Mouse (Mus musculus): ENCODE data around the gene Ubr3.

- no peak for TF ChIP-seq CTCF (IDR thresholded peaks at IDR 0.05; ENCODE audit: low read depth, low read length)
- no peak for TF ChIP-seq POLR2A (IDR thresholded peaks at IDR 0.05; ENCODE audit: borderline replicate concordance, low read depth, low read length)
These were observed 12.0 kb upstream of the Ubr3 start for GRCm38 (mm10) chr2:69885050-69885449.
